Mouse (Mus musculus): Measurements from ENCODE around the gene Gm28827. TPM values are rescaled to one million over a fixed set of nuclear protein-coding genes. Genes with fewer than 3 reads are reported as not detected.
"Not testable (repeated sequence)": the region's sequence is repeated elsewhere in the genome, so short reads cannot be mapped to it uniquely, and the experiment has no call there.

Gm28827 gene
- polyA plus RNA-seq (2016; fragmentation: Nextera tagmentation; extraction: Ambion mirVana) = not detected in 2 replicates

DNA sequence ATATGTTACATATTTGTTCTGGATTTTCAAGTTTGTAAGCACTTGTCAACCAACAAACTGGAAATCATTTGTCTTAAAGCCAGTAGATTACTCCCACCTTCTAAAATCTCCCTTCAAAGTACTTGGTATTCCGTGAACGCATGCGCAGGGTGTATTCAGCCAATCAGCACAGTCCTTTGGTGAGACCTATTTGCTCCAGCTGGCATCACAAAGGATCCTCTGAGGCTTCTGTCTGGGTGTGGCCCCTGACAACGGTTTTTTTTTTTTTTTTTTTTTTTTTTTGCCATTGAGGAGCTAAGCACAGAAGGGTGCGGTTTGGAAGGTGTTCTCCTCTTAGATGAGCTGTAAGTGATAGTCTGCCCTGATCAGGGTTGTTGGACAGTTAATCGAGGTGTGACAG, at the start of gene Gm28827:
TSS of gene Gm28827 (plus strand) at position 301 of the 400 bp plus-strand sequence.
- not testable (repeated sequence) for ATAC-seq (ENCODE audit: insufficient number of reproducible peaks, insufficient read depth, low FRiP score, low TSS enrichment); H3K27ac ChIP-seq; H3K9ac ChIP-seq; H3K36me3 ChIP-seq; H3K4me1 ChIP-seq; H3K4me2 ChIP-seq (replicated peaks); H3K4me3 ChIP-seq; H3K27me3 ChIP-seq; H3K9me3 ChIP-seq
- WGBS = no CpG with 5 or more reads among the region's 6 CpGs

Measured in embryonic facial prominence, embryonic 12.5 days (tissue).